20 mouse cellular contexts compared by ENCODE assay signal in the genomic region with DNA sequence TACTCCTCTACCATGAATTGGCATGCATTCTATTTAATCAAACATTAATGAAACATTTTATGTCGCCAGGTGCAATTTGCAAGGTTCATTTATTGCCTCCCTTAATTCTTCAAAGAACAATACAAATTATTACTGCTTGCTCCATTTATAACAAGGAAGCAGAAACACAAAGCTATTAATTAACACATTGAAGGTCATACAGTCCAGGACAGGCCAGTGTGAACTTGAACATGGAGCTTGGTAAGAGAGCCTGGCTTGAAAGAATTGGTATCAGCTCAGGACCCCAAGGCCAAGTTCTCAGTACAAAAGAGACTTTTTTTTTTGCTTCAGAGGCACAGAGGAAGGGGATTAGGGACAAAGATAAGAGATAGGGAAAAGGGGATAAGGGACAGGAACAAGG.
"Had no signal": no experiment of that assay in that cellular context is flagged by ENCODE, and none has a peak within 500 bp of the region (broad histone marks: within the 10 kb centered on the region; RNA-seq: fewer than 3 reads in every experiment).

No protein-coding gene starts in this region.

- H3K27ac ChIP-seq: limb, embryonic 12.5 days; limb, embryonic 15.5 days; liver, embryonic 14.5 days; midbrain, embryonic 12.5 days; midbrain, embryonic 15.5 days; neural tube, embryonic 12.5 days; neural tube, embryonic 15.5 days had no signal

- H3K9me3 ChIP-seq: limb, embryonic 12.5 days; limb, embryonic 15.5 days; midbrain, embryonic 12.5 days; midbrain, embryonic 15.5 days; neural tube, embryonic 12.5 days; neural tube, embryonic 15.5 days had no signal

- DNase-seq: kidney, postnatal 10 days; kidney, postnatal 36 days; layer of hippocampus, postnatal 36 days; left cerebral cortex, postnatal 4 days; liver, postnatal 0 days; lung, embryonic 14.5 days; right cerebral cortex, postnatal 25 days; thymus, adult 2 months; thymus, postnatal 14 days; thymus, postnatal 4 days had no signal

- H3K4me2 ChIP-seq: limb, embryonic 12.5 days; limb, embryonic 15.5 days; liver, embryonic 11.5 days; lung, embryonic 14.5 days; midbrain, embryonic 12.5 days; midbrain, embryonic 15.5 days; neural tube, embryonic 12.5 days; neural tube, embryonic 15.5 days had no signal

- H3K9ac ChIP-seq: limb, embryonic 12.5 days; limb, embryonic 15.5 days; liver, embryonic 14.5 days; liver, postnatal 0 days; lung, embryonic 14.5 days; midbrain, embryonic 12.5 days; midbrain, embryonic 15.5 days; neural tube, embryonic 12.5 days; neural tube, embryonic 15.5 days had no signal

- ATAC-seq: liver, postnatal 0 days; lung, postnatal 0 days; midbrain, embryonic 15.5 days had no signal

- H3K4me1 ChIP-seq: limb, embryonic 12.5 days; limb, embryonic 15.5 days; midbrain, embryonic 12.5 days; midbrain, embryonic 15.5 days; neural tube, embryonic 12.5 days; neural tube, embryonic 15.5 days had no signal

- H3K36me3 ChIP-seq: limb, embryonic 12.5 days; limb, embryonic 15.5 days; midbrain, embryonic 12.5 days; midbrain, embryonic 15.5 days; neural tube, embryonic 12.5 days; neural tube, embryonic 15.5 days had no signal

- H3K27me3 ChIP-seq: neural tube, embryonic 12.5 days had no signal

- H3K4me3 ChIP-seq: left cerebral cortex, adult 2 months; limb, embryonic 12.5 days; limb, embryonic 15.5 days; midbrain, embryonic 12.5 days; midbrain, embryonic 15.5 days; neural tube, embryonic 12.5 days; neural tube, embryonic 15.5 days had no signal
